Mouse (Mus musculus) thymus, postnatal 25 days (tissue): ENCODE measurements at regions not wholly inside any gene's neighbourhood (a gene's known extent, or its start where the extent isn't known, plus 50 kb on each side); places are given as distances from the start of the nearest gene placed in this dataset.
"Not testable (repeated sequence)": the region's sequence is repeated elsewhere in the genome, so short reads cannot be mapped to it uniquely, and the experiment has no call there.

Experiments used
- DNase-seq: peaks from one replicate; pipeline ENCODE4 v3.0.0; 2022

DNA sequence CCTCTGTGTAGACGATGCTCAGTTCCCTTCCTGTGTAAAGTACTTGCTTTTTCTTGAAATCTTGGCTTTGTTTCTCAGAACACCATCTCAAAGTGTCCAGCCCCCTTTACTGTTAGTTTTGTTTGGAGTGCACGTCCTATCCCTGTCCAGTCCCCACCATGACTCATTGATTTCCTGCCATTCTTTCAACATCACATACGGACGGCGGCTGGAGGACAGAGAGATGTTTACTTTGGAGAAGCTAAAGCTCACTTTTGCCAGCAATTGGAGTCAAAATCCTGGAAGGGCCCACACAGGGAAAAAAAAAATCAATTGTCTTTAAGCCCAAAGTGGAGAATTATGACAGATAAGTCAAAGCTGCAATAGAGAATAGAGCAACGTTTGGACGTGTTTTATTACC lies 51.8 kb downstream of the Gm5426 start:
- DNase-seq: no peak

DNA sequence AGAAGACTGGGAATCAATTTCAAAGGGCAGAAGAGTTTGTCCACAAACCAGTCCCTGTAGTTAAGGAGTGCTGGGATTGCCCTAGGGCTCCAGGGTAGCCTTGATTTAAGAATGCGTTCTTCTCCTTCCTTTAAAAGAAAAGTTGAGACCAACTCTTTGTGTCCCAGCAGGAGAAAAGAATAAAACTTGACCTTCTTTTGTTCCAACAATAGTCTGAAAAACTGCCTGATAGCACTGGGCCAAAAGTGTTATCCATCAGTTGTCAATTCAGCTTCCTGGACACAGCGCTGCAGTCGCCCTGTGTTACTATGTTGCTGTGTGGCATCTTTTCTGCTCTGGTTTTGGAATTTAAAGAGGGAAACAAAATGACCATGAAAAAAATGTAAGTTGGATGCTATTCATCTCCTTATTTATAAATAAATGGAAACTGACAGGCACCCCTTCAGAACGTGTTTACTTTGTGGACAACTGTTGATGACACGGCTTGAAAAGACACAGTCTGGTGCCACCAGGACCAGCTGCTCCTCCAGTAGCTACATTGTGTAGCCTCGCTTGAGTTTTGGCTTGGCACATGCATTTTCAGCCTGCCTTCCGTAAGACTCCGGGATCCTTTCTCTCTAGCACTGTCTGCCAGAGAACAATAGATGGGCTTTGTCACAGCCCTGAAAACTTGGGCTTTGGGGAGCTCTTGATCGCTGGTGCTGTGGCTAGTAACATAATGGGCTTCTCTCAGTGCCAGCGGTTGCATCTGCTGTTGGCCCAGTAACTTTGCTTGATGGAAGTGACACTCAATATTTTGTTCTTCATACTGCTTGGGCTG lies 54.0 kb downstream of the Gm5426 start:
- DNase-seq: no peak

DNA sequence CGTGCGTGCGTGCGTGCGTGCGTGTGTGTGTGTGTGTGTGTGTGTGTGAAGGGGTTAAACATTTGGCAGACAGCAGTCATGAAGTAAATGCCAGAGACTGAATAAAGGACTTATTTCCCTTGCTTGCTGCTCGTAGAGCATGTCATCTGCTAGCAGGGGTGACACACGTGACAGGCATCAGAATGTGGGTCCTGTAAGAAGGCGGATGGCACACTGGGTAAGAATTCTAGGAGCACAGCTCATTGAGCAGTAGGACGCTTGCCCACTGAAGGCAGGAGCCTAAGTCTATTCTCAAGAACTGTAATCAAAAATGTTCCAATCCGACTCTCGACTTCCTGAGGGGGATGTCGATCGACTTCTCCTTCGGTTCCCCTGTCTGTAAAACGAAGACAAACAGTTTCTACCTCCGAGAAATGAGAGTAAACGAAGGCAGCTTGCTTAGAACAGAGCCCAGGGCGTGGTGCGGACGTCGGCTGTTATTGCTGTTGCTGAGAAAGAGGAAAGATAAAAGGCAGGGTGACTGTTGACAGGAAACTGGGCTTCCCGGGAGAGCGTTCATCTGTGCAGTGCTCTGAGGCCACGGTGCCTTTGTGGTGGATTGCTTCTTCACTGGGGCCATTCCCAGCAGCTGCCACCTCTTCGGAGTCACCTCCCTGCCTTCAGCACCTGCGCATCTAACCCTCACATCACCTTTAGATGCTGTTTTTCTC lies 64.7 kb downstream of the Gm5426 start:
- DNase-seq: peak; percentile 55

DNA sequence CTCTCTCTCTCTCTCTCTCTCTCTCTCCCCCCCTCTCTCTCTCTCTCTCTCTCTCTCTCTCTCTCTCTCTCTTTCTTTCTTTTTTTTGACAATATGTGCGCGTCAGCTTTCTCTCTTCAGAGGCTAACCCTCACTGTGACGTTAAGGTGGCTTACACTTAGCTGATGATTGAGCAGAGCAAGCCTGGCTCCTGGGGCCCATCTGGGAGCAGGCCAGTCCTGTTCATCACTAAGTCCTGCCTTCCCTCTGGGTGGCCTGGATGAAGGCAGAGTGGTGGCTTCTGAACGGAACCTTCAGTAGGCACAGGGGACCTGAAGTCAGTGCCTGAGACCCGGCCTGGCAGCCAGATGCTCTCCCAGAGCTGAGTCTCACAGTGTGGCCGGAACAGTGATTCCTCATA lies 65.5 kb downstream of the Gm5426 start:
- DNase-seq: peak; percentile 7

GRCm38 (mm10) chr10:96202871-96203270 lies 66.5 kb downstream of the Gm5426 start:
- no peak for DNase-seq

GRCm38 (mm10) chr10:96204198-96204597 lies 67.8 kb downstream of the Gm5426 start:
- DNase-seq: no peak

GRCm38 (mm10) chr10:96209171-96209570 lies 72.8 kb downstream of the Gm5426 start:
- no peak for DNase-seq

DNA sequence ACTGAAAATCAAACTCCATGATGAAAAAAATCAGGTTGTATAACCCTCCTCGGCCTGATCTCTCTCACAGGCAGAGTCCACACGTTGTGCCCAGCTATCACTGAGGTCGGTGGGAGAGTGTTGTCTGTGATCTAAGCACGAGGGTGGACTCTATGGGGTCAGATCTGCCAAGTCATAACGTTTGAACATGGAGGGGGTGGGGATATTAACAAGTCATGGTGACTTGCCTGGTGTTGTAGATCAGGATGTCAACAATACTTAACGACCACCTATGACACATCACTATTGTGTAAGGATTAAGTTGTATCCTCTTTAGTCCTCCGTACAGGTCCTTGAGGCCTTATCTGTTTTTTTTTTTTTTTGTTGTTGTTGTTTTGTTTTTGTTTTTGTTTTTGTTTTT lies 74.8 kb downstream of the Gm5426 start:
- DNase-seq: no peak

DNA sequence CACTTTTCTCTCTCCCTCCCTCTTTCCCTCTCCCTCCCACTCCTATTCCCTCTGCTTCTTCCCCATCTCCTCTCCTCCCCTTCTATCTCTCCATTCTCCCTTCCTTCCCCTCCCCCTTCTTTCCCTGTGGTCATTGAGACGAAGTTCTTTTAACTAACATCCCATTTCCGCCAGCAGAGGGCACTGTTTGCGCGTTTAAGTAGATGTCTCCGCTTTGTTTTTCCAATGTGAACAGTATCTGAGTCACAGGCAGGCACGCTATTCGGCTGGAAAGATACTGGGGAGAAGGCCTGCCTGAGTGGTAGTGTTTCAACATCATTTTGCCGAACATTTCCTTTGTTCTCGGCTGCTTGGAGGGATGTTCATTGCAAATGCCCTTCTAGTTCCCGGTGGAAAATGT lies 77.5 kb downstream of the Gm5426 start:
- DNase-seq: peak; percentile 86

GRCm38 (mm10) chr10:96214285-96214684 lies 77.9 kb downstream of the Gm5426 start:
- no peak for DNase-seq

DNA sequence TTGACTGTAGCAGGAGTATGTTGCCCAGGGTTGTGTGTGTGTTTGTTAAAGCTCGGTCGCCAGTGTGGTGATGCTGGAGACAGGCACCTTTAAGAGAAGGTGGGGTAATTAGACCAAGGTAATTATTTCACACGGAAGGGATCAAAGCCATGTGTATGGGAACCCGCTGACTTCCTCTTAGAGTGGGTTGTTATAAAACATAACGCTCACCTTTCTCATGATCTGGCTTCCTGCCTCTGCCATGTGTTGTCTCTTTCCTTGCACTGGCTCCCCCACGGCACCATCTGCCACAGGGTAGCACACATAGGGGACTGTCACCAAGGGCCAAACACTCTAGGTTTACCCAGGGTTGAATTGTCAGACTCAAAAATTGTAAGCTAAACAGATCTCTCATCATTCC lies 78.5 kb downstream of the Gm5426 start:
- peak; percentile 59 for DNase-seq

- no peak for DNase-seq
Measured at GRCm38 (mm10) chr10:96220731-96221130, 84.3 kb downstream of the Gm5426 start.

- no peak for DNase-seq
Measured at GRCm38 (mm10) chr10:96230391-96230790, 94.0 kb downstream of the Gm5426 start.

DNA sequence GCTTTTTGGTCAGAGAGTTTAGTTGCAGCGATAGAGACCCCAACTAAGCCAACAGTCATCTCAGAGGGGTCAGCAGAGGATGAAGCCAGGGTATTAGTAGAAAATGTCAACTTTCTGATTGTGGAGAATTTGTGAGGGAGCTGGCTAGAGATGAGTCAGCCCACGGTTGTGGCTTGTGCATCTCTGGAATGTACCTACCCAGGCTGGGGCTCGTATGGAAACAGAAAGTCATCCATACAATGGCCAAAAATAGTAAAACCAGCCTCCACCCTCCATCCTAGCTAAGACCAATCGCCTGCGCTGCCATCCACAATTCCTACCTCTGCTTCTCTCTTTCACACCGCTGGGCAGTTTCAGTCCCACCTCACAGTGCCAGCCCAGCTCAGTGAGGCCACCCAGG lies 94.9 kb downstream of the Gm5426 start:
- DNase-seq: no peak

- DNase-seq: no peak
Measured at GRCm38 (mm10) chr10:96232889-96233288, 96.5 kb downstream of the Gm5426 start.

DNA sequence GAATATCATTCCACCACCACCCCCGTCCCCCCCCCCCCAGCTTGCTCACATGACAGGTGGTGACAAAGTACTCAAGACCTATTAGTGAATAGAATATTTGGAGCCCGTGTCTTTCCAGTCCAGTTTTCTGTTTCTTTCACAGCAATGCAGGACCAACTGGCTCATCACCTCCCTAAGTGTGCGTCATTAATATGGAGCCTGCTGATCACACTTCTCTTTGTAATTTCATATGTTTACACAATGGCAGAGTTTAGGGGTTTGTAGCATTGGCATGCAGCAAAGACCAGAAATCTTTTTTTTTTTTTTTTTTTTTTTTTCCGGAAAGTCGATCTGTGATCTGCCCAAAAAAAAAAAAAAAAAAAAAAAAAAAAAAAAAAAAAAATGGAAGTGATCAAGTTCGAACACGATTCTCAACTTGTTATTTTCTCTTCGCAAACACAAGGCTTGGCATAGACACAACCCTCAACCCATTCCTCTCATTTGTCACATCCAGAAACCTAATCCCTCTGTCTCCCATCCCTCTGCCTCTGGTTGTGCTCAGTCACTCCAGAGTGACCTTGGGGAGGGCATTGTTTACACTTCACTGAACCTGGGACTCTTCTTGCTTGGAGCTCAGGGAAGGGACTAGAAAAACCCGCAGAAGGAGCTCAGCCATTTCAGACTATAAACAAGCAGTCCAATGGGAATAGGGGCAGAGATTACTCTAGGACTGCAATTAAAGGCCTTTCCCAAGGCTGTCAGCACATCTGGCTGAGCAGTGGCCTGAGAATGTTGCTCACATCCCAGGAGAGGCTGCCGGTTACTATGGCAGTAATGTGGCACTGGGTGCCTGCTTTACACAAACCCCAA lies 98.4 kb downstream of the Gm5426 start:
- DNase-seq: no peak

GRCm38 (mm10) chr10:96236031-96236430 lies 99.6 kb downstream of the Gm5426 start:
- not testable (repeated sequence) for DNase-seq

GRCm38 (mm10) chr10:96236777-96237373 lies 100.5 kb downstream of the Gm5426 start:
- no peak for DNase-seq

DNA sequence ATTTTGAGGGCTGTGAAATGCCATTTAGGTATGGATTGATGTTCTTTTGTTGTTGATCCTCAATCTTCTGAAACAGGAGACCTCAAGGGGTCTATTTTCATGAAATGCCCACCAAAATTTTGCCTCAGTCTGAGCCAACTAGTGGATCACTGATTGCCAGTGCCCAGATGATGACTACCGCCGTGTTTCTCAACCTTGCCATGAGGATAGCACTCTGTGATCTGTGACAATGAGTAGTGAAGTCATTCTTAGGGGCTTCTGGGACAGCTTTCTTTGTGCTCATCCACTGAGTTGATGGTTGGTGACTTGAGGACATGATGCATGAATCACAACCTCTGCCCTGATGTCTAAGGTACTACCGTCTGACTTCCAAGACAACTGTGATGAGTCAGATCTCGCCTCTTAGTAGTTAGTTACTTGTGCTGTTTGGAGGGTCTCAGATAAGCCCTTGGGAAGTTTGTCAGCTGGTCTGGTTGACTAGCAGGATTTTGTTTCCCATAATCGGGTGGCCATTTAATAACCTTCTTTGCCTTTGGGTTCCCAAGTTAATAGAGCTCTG lies 101.2 kb downstream of the Gm5426 start:
- no peak for DNase-seq

GRCm38 (mm10) chr10:96238251-96238650 lies 101.8 kb downstream of the Gm5426 start:
- DNase-seq: no peak

GRCm38 (mm10) chr10:96238850-96239249 lies 102.4 kb downstream of the Gm5426 start:
- DNase-seq: no peak

- no peak for DNase-seq
Measured at GRCm38 (mm10) chr10:96240591-96240990, 104.2 kb downstream of the Gm5426 start.

DNA sequence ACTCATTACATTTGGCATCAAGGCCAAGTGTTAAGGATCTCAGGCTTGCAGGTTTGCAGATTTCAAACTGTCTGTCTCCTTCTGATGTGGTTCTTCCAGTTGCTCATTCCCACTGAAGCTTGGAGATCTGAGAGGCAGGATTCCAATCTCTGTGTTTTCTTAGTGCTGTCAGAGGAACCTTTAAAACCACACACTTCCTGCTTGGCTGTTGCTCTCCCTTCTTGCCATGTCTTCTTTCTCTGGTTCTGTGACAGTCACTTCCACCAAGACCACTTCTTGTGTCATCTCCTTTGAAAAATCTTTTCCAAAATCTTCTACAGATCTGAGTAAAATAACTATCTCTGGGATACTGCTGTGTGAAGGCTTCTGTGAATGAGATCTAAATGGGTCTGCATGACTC lies 117.3 kb downstream of the Gm5426 start:
- no peak for DNase-seq
